Mouse (Mus musculus): Measurements from ENCODE around the gene Otub2. TPM values are rescaled to one million over a fixed set of nuclear protein-coding genes. Genes with fewer than 3 reads are reported as not detected.

Otub2 gene
- total RNA-seq, 2 experiments from 2014 or later, result 3.1 to 3.6 TPM

DNA sequence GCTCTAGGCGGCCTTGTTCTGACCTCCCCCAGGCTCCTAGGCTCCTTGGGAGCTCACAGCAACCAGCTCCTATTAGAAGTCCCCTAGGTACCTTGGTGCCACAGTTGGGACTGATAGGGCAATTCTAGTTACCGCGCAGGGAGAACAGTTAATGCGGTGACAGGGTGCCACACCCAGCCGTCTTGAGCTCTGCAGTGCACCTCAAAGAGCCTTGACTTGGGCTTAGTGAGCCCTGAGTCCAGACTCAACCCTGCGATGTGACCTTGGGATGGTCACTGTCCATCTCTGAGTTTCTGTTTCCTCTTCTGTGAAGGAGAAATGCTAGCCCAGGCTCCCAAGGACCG, 20.2 kb upstream of the Otub2 start:
- no peak for DNase-seq
- intact Hi-C loops (cut with DNase I; ENCODE audit: low total_unique reads), result loop anchor here (5.0 kb wide), 1 partner anchor 41 kb away; no protein-coding TSS in a partner anchor

DNA sequence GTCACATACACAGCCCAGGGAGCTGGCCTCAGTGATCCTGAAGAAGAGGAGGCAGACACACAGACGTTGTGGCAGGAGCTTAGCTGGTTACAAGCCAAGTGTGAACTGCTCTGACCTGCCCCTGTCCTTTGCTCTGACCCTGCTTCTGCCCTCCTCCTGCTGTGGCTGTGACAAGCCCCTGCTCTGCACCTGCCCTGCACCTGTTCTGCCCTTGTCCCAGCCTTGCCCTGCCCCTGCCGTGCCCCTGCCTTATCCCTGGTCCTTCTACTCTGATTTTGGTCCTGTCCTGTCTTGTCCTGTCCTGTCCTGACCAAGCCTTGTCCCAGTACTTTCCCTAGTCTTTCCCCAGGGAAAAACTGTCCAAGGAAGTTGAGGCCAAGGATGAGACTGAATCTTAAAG, 19.7 kb upstream of the Otub2 start:
- intact Hi-C loops (cut with DNase I; ENCODE audit: low total_unique reads), result loop anchor here (5.0 kb wide), 1 partner anchor 41 kb away; no protein-coding TSS in a partner anchor

DNA sequence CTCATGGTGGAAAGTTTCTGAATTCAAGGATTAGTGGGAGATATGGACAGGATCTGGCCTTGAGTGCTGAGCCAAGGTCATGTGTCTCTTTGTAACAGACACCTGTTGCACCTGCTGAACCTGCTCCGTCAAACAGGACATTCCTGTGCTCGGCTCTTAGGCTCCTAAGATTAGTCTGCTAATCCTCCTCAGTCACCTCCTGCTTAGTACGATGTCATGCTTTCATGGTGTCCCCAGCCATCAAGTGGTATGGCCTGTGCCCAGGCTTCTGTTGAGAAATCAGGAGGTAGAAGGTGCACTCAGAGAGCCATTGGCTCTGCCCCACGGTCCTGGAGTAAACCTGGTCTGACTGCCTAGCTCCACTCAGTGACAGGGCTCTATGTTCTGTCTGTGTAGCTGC, 17.6 kb upstream of the Otub2 start:
- intact Hi-C loops (cut with DNase I; ENCODE audit: low total_unique reads), result no loop called here
- no peak for DNase-seq

More for the DNA sequence above, 19.7 kb upstream of the Otub2 start:
- DNase-seq, result no peak

DNA sequence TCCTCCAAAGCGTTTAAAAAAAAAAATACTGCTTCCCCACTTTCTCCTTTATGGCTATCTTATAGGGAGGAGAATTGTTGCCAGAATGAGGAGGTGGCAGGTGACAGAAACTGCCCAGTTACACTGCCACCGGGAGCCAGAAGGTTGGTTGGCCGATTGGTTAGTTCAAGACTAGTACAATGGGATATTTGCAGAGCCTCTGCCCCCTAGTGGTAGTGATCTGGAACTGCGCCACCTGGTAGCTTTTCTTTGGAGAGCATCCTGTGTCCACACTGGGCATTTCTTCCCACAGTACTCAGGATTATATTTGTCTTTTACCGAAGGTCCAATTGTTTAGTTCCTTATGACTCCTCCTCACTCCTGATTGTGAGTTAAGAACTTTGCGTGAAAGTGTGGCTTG, 16.8 kb upstream of the Otub2 start:
- peak; percentile 54 for DNase-seq
- intact Hi-C loops (cut with DNase I; ENCODE audit: low total_unique reads), result no loop called here

DNA sequence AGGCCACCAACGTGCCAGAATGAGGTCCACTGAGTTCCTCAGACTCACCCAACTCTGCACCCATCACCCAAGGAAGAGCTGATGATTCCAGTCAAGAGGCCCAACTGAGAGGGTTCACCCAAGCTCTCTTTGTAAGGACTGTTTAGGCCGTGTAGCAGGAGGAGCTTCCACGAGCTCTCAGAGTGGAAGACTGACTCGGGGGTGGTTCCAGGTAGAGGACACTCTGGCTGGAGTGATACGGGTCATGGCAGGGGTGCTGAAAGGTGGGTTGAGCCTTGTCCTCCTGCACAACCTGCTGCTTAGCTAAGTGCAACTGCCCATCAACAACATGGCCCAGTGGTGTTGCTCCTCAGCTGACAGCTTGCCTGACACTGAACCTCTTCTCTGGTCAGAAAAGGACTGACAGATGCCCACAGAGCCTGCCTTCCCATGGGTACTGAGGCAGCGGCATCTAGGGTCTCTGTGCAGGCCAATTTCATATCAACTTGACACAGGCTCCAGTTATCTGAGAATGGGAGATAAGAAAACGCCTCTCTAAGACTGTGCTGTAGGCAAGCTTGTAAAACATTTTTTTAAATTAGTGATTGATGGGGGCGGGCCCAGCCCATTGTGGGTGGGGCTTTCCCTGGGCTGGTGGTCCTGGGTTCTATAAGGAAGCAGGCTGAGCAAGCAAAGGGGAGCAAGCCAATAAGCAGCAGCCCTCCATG, 14.8 kb upstream of the Otub2 start:
- DNase-seq, result no peak
- intact Hi-C loops (cut with DNase I; ENCODE audit: low total_unique reads), result no loop called here

DNA sequence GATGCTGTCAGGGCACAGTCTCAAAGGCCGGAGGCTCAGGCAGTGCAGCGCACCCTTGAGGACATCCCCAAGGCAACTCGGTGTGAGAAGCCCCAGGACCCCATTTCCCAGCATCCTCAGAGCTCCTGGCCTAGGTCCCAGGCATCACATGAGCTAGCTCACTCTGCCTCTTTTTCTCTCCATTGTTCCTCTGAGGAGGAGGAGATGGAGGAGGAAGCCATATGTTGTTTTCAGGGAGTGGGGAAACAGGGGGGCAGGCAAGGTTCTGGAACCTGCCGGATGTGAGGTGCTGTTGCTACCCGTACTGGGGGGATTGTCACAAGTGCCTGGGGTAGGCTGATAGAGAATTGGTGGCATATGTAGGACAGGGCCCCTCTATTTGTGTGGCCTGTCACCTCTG, 12.4 kb upstream of the Otub2 start:
- intact Hi-C loops (cut with DNase I; ENCODE audit: low total_unique reads), result no loop called here
- DNase-seq, result no peak

DNA sequence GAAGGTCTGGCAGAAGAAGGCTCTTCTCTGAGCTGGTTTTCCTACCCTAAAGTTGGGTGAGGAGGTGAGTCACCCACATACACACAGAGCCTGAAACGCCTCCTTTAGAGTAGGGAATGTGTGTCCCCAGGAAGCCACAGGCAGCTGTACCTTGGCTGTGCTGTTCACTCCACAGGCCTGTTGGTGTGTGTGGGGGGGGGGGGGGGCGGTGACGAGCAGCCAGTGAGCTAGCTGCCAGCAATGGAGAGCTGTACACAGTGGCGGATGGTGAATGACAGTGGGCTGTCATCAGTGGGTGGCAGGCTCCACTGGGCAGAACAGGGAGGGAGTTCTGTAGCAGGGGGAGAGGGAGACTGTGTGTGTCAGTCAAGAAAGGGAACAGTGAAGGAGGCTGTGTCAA, 11.7 kb upstream of the Otub2 start:
- intact Hi-C loops (cut with DNase I; ENCODE audit: low total_unique reads), result no loop called here
- no peak for DNase-seq

DNA sequence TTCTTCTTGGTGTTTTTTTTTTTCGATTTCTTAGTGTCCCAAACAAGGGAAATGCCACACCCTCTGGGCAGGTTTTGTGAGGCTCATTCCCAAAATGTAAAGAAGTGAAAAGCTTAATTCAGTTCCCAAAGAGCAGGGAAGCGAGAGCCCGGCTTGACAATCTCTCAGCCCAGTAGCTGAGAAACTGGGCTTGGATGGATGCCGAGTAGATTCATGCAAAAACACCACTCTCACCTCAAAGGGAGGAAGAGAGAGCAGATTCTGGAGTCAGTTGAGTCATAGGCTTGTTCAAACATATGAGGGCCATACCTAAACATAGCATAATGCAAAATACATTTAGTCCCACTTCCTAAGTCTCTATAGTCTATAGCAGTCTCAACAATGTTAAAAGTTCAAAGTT, 8.3 kb upstream of the Otub2 start:
- intact Hi-C loops (cut with DNase I; ENCODE audit: low total_unique reads), result no loop called here
- no peak for DNase-seq

DNA sequence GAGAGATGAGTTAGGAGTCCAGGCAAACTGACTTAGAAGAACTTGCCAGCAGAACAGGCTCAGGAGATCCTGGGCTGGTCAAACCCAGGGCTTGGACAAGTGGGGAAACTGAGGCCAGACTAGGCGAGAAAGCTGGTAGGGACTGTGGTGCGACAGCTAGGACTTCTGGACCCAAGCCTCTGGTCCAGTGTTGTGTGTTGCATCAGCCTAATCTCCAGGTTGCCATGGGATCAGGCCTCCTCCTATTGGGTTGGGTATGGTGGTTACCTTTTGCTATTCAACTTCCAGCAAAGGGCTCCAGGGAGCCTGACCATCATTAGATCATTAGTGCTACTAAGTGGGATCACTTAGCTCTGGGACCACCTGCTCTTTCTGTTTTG, 856 bp downstream of the Otub2 start:
- DNase-seq, result no peak
- intact Hi-C loops (cut with DNase I; ENCODE audit: low total_unique reads), result no loop called here

DNA sequence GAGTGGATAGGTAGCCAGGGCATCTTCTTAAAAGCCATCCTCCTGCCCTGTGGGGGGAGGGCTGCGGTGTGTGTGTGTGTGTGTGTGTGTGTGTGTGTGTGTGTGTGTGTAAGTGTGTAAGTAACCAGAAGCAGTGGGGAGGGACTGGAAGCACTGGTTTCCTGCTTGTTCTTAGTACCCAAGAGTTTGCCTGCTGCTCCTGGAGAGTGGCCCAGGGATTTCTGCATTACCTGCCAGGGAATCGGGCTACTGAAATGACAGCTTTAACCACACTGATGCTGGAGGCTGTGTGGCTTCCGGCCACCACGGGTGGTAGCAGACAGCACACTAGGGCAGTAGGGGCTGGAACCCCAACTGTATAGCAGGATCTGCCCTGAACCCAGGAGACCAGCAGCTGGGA, 1.5 kb downstream of the Otub2 start:
- no peak for DNase-seq
- intact Hi-C loops (cut with DNase I; ENCODE audit: low total_unique reads), result no loop called here

DNA sequence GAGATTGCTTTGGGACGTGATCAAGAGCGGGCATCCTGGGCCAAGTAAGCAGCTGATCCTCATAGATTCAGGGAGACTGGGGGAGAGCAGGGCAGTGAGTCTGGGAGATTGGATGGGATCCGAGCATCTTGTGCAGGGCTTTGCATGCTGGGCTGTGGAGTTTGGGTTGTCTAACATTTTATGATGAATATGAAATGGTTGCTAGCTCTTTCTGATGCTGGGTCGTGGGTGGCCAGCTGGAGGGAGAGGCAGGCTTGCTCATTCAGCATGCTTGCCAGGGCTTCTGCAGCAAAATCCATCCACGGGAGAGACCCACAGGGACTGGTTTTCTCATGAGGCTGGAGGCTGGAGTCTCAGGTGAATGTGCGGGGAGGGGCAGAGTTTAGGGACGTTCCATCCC, 2.6 kb downstream of the Otub2 start:
- intact Hi-C loops (cut with DNase I; ENCODE audit: low total_unique reads), result no loop called here
- no peak for DNase-seq

DNA sequence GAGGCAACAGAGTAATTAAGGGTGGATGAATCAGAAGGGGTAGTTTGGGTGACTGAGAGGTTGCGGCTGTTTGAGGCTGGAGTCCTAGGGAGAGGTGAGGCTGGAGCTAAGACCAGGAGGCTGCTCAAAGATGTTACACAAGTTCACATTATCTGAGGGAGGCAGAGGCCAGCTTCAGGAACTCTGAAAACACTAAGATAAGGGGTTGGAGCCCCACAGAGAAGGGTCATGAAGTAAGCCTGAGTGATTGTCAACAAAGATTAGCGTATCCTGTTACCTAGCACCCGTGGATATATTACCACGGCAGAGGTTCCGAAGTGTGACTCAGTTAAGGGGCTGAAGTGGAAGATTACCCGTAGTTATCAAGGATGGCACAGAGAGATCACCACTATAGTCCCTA, 5.0 kb downstream of the Otub2 start:
- intact Hi-C loops (cut with DNase I; ENCODE audit: low total_unique reads), result no loop called here
- DNase-seq, result no peak

DNA sequence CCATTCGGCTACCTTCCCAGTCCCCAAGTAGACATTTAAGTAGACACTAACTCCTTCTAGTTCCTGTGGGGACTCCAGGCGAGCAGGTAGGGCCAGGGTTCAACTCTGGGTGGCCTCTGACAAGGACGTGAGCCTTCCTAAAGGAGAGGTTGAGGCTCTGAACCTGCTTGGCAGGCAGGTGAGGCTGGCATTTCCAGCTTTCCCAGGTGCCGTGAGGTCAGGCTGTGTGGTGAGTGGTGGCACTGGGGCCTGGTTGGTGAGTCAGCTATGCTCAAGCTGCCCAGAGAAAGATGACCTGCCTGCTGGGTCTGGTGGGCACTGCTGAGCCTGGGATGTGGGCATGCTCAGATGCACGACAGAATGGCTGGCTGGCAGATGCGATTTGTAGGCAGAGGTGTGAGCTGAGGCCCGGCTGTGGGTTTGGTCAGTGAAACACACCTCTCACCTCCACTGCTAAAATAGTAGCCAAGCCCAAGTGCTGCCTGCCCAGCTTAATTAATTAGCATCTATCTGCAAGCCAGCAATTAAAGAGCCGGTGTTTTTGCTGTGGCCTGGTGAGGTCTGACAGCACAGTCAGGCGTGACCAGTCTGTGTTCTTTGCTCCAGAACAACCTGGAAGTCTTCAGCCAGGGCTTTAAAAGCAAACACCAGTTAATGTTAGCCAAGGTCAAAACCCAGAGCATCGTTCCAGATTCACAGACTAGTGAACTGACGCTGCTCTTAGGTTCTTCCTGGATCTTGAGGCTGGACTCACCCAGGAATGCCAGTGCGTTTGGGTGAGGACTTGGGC, 7.2 kb downstream of the Otub2 start:
- intact Hi-C loops (cut with DNase I; ENCODE audit: low total_unique reads), result no loop called here
- no peak for DNase-seq

DNA sequence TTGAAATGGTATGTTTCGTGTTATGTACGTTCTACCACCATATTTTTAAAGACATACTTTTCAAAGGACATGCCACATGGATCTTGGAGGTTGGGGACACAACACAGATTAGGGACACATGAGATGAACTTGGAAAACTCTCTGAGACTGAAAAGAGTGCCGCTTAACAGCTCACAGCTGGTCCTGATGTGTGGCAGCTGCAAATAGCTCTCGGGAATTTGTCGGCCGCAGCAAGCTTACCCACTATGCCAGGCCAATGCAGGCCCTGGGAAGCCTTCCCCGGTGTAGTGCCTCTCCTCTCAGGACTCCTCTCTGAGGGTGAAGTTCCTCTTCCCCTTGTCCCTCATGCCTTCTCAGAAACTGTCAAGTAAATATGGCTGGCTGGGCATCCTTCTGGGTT, 8.3 kb downstream of the Otub2 start:
- no peak for DNase-seq
- intact Hi-C loops (cut with DNase I; ENCODE audit: low total_unique reads), result no loop called here

DNA sequence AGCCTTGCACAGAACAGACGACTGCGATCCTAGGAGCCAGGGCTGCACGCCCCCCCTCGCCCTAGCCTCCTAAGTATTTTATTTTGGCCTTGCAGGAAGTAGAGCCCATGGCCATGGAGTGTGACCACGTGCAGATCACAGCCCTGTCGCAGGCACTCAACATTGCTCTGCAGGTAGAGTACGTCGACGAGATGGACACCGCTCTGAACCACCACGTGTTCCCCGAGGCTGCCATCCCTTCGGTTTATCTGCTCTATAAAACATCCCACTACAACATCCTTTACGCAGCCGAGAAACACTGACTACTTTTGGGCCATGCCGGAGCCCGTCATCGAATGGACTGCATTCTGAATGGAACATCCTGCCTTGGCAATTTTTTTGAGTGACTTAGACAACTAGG, 15.6 kb downstream of the Otub2 start:
- intact Hi-C loops (cut with DNase I; ENCODE audit: low total_unique reads), result no loop called here
- no peak for DNase-seq

DNA sequence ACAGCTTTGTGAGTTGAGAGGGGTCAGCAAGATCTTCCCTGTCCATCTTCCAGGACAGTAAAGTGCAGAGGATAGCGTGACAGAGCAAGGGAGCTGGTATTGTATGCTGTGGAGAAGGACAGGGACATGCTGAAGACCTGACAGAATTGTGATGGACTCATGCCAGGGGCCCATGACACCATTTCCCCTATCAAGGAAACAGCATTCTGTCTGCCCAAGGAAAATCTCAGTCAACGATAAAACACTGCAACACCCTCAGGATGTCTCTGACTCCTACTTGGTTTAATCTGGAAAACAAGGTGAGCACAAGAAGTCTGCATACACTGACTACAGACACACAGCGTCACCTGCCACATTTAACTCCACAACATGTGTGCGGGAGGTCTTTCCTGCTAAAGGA, 19.2 kb downstream of the Otub2 start, which contains the start of gene 9330161L09Rik:
Gene 9330161L09Rik, minus strand, starts transcription at position 101 of the 400 bp plus-strand sequence.
- no peak for DNase-seq
- intact Hi-C loops (cut with DNase I; ENCODE audit: low total_unique reads), result no loop called here

DNA sequence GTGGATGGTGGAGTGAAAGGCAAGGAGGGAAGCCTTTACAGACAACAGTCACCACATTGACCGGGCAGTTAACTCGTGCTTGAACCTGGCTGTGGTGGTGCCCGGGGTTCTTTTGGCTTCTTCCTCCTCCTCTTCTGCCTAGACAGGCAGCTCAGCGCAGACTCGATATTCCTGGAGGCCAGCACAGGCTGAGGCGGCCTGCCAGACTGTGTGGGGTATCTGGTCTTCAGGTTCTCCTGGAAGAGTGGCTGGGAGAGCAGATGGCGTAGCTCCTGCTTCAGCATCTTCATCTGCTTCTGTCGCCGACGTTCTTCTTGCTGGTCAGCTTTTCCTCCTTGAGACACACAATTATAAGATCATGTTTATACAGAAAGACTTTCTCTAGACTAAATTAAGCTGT, 19.7 kb downstream of the Otub2 start:
- no peak for DNase-seq
- intact Hi-C loops (cut with DNase I; ENCODE audit: low total_unique reads), result no loop called here

DNA sequence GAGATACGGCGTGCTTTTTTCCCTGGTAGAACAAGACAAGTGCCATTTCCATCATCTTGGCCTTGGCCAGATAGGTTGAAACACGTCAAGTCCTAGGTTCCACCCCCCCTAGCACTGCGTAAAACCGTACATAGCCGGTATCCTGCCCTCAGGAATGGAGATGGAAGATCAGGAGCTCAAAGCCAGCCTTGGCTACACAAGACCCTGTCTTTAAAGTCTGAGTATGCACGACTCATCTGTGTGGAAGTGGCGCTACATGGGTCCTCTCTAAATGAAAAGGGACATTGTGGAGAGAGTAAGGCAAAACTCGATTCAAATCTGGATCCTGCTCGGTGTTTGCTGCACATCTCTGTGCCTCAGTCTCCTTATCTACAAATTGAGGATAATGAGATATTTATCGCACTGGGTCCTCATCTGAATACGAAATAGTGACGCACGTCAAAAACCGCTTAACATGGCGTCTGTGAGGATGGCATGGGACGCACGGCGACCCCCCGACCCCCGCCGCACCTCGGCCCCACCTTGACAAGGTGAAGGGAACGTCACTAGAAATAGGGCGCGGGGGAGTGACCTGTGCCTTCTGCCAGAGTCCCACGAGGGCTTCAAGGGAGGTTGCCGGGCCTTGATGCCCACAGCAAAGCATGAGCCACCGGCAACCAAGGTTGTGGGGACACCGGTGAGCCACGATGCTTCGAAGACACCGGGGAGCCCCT, 36.7 kb downstream of the Otub2 start:
- intact Hi-C loops (cut with DNase I; ENCODE audit: low total_unique reads), result no loop called here
- no peak for DNase-seq

DNA sequence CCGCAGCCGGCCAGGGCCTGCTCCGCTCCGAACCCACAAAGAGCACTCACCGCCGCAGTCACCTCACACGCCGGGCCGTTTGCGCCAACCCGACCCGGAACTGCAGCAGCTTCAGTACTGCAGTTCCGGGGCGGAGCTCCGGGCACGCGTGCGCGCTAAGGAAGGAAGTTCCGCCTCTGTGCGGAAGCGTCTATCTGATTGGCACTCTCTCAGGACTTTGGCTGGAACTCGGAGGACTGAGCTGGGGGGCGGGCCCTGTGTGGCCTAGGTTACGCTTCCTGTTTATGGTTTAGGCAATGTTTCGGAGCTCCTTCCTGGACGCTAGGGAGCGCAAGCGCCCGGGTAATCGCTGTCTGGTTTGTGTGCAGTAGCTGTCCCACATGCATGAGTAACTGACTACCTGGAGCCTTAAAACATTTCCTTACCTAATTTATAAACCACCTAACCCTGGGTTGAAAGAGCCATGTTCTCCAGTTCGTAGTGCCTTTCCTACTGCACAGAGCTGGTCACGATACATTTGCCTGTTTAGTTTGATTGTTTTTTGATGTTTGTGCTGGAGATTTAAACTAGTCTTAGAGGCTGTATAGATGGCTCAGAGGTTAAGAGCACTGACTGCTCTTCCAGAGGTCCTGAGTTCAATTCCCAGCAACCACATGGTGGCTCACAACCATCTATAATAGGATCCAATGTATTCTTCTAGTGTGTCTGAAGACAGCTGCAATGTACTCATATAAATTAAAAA, 37.4 kb downstream of the Otub2 start, which contains the start of gene Ddx24:
Gene Ddx24, minus strand, starts transcription at position 102 of the 742 bp plus-strand sequence.
- DNase-seq, result peak; percentile 97
- intact Hi-C loops (cut with DNase I; ENCODE audit: low total_unique reads), result loop anchor here (2.0 kb wide), 1 partner anchor 67 kb away; no protein-coding TSS in a partner anchor

DNA sequence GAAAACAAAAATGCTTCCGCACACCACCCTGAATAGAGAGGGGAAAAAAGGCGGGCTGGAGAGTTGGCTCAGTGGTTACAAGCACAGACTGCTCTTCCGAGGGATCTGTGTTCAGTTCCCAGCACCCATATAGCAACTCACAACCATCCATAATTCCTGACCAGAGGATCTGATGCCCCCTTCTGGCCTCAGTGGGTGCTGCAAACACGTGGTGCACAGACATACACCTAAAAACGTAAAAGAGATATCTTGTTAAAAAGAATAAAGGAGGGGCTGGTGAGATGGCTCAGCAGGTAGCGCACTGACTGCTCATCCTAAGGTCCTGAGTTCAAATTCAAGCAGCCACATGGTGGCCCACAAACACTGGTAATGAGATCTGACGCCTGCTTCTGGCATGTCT, 38.2 kb downstream of the Otub2 start:
- no peak for DNase-seq
- intact Hi-C loops (cut with DNase I; ENCODE audit: low total_unique reads), result loop anchor here (2.0 kb wide), 1 partner anchor 66 kb away; no protein-coding TSS in a partner anchor

Measured in gastrocnemius, postnatal 14 days (tissue).